Mouse (Mus musculus) neural tube, embryonic 13.5 days (tissue): Measurements from ENCODE around the gene Vmn1r118. TPM values are rescaled to one million over a fixed set of nuclear protein-coding genes. Genes with fewer than 3 reads are reported as not detected.
"Not testable (repeated sequence)": the region's sequence is repeated elsewhere in the genome, so short reads cannot be mapped to it uniquely, and the experiment has no call there.

Experiments
- ATAC-seq: fragments of 200-750 bp; cut with Nextera tagmentation; 2 replicates; pipeline ENCODE4 v1.8.0; 2017; ENCODE audit warnings: low read depth, mild to moderate bottlenecking, moderate TSS enrichment, moderate library complexity
- H3K27ac ChIP-seq: fragments of 300-500 bp; sonication (generic); replicated peaks from 2 replicates; pipeline ENCODE4 v1.5.1; 2015; ENCODE audit warnings: moderate library complexity, mild to moderate bottlenecking, inconsistent platforms
- H3K27me3 ChIP-seq: fragments of 300-500 bp; sonication (generic); 2 replicates; pipeline ENCODE4 v1.6.1; 2015; ENCODE audit warnings: mild to moderate bottlenecking, inconsistent platforms
- H3K36me3 ChIP-seq: fragments of 300-500 bp; sonication (generic); 2 replicates; pipeline ENCODE4 v1.6.1; 2015; ENCODE audit warnings: mild to moderate bottlenecking, inconsistent platforms
- H3K4me1 ChIP-seq: fragments of 300-500 bp; sonication (generic); replicated peaks from 2 replicates; pipeline ENCODE4 v1.6.1; 2015; ENCODE audit warnings: inconsistent platforms
- H3K4me2 ChIP-seq: fragments of 300-500 bp; sonication (generic); 2 replicates; pipeline ENCODE4 v1.6.1; 2015; ENCODE audit warnings: inconsistent platforms, mild to moderate bottlenecking, moderate library complexity
- H3K4me3 ChIP-seq: fragments of 300-500 bp; sonication (generic); 2 replicates; pipeline ENCODE4 v1.5.1; 2015; ENCODE audit warnings: mild to moderate bottlenecking, inconsistent platforms
- H3K9ac ChIP-seq: fragments of 300-500 bp; sonication (generic); 2 replicates; pipeline ENCODE4 v1.6.1; 2015; ENCODE audit warnings: moderate library complexity, mild to moderate bottlenecking, inconsistent platforms
- H3K9me3 ChIP-seq: fragments of 300-500 bp; sonication (generic); 2 replicates; pipeline ENCODE4 v1.6.1; 2016; ENCODE audit warnings: inconsistent platforms
- WGBS: fragments of 180-500 bp; shearing (Covaris S2); methylation state at CpG from one replicate; pipeline ENCODE4 v1.1.7; 2015; 5-methylcytosine and 5-hydroxymethylcytosine counted together
- polyA plus RNA-seq: library from polyadenylated mRNA; unstranded; fragments of >200 nt; fragmentation: Nextera tagmentation; extraction: Ambion mirVana; gene quantifications from 2 replicates; pipeline ENCODE4 v1.2.1, GENCODE M21; 2015

Gene Vmn1r118
- not detected in 2 replicates for polyA plus RNA-seq

DNA sequence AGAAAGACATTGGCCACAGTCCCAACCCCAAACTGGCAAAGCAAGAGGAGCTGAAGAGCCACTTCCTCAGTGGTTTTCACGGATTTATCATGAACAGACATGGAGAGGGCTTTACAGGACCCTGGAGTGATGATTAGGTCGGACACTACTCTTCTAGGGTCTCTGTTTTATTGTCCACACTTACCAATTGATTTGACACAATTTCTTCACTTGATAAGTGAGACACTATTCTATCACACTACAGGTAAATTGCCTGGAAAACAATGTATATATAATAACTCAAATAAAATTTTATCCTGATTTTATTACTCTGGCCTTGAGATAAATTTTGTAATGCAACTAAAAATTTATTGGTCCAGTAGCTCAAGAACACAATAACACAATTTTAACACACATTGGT, at the start of gene Vmn1r118:
Gene Vmn1r118, minus strand, starts transcription at position 101 of the 400 bp plus-strand sequence.
- ATAC-seq, H3K4me2 ChIP-seq, H3K9me3 ChIP-seq, H3K4me3 ChIP-seq, H3K9ac ChIP-seq, H3K27ac ChIP-seq, H3K36me3 ChIP-seq, H3K27me3 ChIP-seq, H3K4me1 ChIP-seq: not testable (repeated sequence)
- no CpG with 5 or more reads among the region's 2 CpGs for WGBS

DNA sequence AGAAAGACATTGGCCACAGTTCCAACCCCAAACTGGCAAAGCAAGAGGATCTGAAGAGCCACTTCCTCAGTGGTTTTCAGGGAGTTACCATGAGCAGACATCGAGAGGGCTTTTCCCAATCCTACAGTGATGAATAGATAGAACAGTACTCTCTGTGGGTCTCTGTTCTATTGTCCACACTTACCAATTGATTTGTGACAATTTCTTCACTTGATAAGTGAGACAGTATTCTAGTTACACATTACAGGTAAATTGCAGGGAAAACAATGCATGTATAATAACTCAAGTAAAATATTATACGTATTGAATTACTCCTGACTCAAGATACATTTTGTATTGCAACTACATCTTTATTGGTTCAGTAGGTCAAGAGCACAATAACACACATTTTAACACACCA, 28.1 kb downstream of the Vmn1r118 start, which contains the start of gene Vmn1r117:
Gene Vmn1r117, minus strand, starts transcription at position 101 of the 400 bp plus-strand sequence.
- not testable (repeated sequence) for H3K4me2 ChIP-seq, H3K4me3 ChIP-seq, H3K4me1 ChIP-seq, H3K36me3 ChIP-seq, H3K9ac ChIP-seq, H3K9me3 ChIP-seq, H3K27ac ChIP-seq, ATAC-seq, H3K27me3 ChIP-seq
- no CpG with 5 or more reads among the region's 2 CpGs for WGBS

DNA sequence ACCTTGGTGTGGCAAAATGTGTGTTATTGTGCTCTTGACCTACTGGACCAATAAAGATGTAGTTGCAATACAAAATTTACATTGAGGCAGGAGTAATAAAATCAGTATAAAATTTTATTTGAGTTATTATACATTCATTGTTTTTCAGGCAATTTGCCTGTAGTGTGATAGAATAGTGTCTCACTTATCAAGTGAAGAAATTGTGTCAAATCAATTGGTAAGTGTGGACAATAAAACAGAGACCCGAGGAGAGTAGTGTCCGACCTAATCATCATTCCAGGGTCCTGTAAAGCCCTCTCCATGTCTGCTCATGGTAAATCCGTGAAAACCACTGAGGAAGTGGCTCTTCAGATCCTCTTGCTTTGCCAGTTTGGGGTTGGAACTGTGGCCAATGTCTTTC, 40.2 kb downstream of the Vmn1r118 start, which contains the start of gene Vmn1r116:
Gene Vmn1r116, plus strand, starts transcription at position 301 of the 400 bp plus-strand sequence.
- H3K27me3 ChIP-seq, H3K9me3 ChIP-seq, ATAC-seq, H3K9ac ChIP-seq, H3K36me3 ChIP-seq, H3K4me1 ChIP-seq, H3K4me3 ChIP-seq, H3K27ac ChIP-seq, H3K4me2 ChIP-seq: not testable (repeated sequence)
- 55% methylated on average over 3 of the region's 3 CpGs for WGBS

Other genes with a start within 250 kb of the Vmn1r118 start
- gene Vmn1r107, start 243.4 kb downstream of the Vmn1r118 start, polyA plus RNA-seq, result not detected in 2 replicates
- not detected in 2 replicates for gene Vmn1r111, start 209.1 kb downstream of the Vmn1r118 start, polyA plus RNA-seq
- gene Gm10668, start 181.7 kb downstream of the Vmn1r118 start, polyA plus RNA-seq, result not detected in 2 replicates
- not detected in 2 replicates for gene Vmn1r112, start 141.2 kb downstream of the Vmn1r118 start, polyA plus RNA-seq
- not detected in 2 replicates for gene Vmn1r113, start 125.1 kb downstream of the Vmn1r118 start, polyA plus RNA-seq
- not detected in 2 replicates for gene Vmn1r114, start 100.2 kb downstream of the Vmn1r118 start, polyA plus RNA-seq
- not detected in 2 replicates for gene Vmn1r115, start 67.4 kb downstream of the Vmn1r118 start, polyA plus RNA-seq
- gene Vmn1r116, start 40.1 kb downstream of the Vmn1r118 start, polyA plus RNA-seq, result not detected in 2 replicates
- not detected in 2 replicates for gene Vmn1r117, start 28.2 kb downstream of the Vmn1r118 start, polyA plus RNA-seq
- gene Vmn1r119, start 100.1 kb upstream of the Vmn1r118 start, polyA plus RNA-seq, result not detected in 2 replicates
- gene Vmn1r120, start 141.4 kb upstream of the Vmn1r118 start, polyA plus RNA-seq, result not detected in 2 replicates
- gene Vmn1r121, start 186.2 kb upstream of the Vmn1r118 start, polyA plus RNA-seq, result not detected in 2 replicates
- not detected in 2 replicates for gene Vmn1r122, start 221.8 kb upstream of the Vmn1r118 start, polyA plus RNA-seq
- gene Vmn1r123, start 249.8 kb upstream of the Vmn1r118 start, polyA plus RNA-seq, result not detected in 2 replicates